21 mouse cellular contexts compared by ENCODE assay signal in genomic region chr2:77200379-77200778, GRCm38 (mm10). TPM values are rescaled to one million over a fixed set of nuclear protein-coding genes. Genes with fewer than 3 reads are reported as not detected.
DNase-seq lines count a peak whose midpoint lies in the region; ATAC-seq and TF ChIP-seq lines count a peak whose summit lies in the region.
"Had no signal": no experiment of that assay in that cellular context is flagged by ENCODE, and none has a peak within 500 bp of the region (broad histone marks: within the 10 kb centered on the region; RNA-seq: fewer than 3 reads in every experiment).

No protein-coding gene starts in this region.

- peaks cover 12% of the 10 kb centered on the region for H3K4me1 ChIP-seq in heart, embryonic 16.5 days (ENCODE audit: control insufficient read depth, insufficient read depth, low read length)
- no peaks in the 10 kb centered on the region for H3K4me1 ChIP-seq in midbrain, embryonic 13.5 days (replicated peaks)
- H3K4me1 ChIP-seq in midbrain, embryonic 10.5 days: no peaks in the 10 kb centered on the region
- H3K4me1 ChIP-seq in hindbrain, postnatal 0 days (ENCODE audit: insufficient read depth, low read length): no peaks in the 10 kb centered on the region
- H3K4me1 ChIP-seq: embryonic facial prominence, embryonic 13.5 days; intestine, embryonic 15.5 days; limb, embryonic 15.5 days had no signal

- H3K4me3 ChIP-seq in heart, embryonic 16.5 days (ENCODE audit: low read length): no peak overlapping the region
- H3K4me3 ChIP-seq in midbrain, embryonic 13.5 days (replicated peaks): no peak overlapping the region
- no peak overlapping the region for H3K4me3 ChIP-seq in midbrain, embryonic 10.5 days
- H3K4me3 ChIP-seq in hindbrain, postnatal 0 days (ENCODE audit: low read length): no peak overlapping the region
- H3K4me3 ChIP-seq: embryonic facial prominence, embryonic 13.5 days; intestine, embryonic 15.5 days; limb, embryonic 15.5 days had no signal

- H3K4me2 ChIP-seq in heart, embryonic 16.5 days (ENCODE audit: low read depth, low read length): no peak overlapping the region
- no peak overlapping the region for H3K4me2 ChIP-seq in midbrain, embryonic 13.5 days (replicated peaks)
- H3K4me2 ChIP-seq in hindbrain, postnatal 0 days (ENCODE audit: low read depth, low read length): no peak overlapping the region
- H3K4me2 ChIP-seq: embryonic facial prominence, embryonic 13.5 days; intestine, embryonic 15.5 days; limb, embryonic 15.5 days had no signal

- H3K9ac ChIP-seq in heart, embryonic 16.5 days (ENCODE audit: low read length): peak overlapping the region; percentile 8; the same call in 1 of the 2 replicates
- no peak overlapping the region for H3K9ac ChIP-seq in midbrain, embryonic 13.5 days (replicated peaks)
- no peak overlapping the region for H3K9ac ChIP-seq in hindbrain, postnatal 0 days (replicated peaks; ENCODE audit: low read length)
- H3K9ac ChIP-seq: embryonic facial prominence, embryonic 13.5 days; intestine, embryonic 15.5 days; limb, embryonic 15.5 days had no signal

- ATAC-seq in frontal cortex, adult (ENCODE audit: low TSS enrichment): peak; percentile 22
- 0 out of 2 replicates have a peak, but pooled peaks have one; percentile 18 for ATAC-seq in heart, embryonic 16.5 days (replicated peaks; ENCODE audit: extremely low read depth, insufficient read depth, low FRiP score)
- ATAC-seq in midbrain, embryonic 13.5 days: peak; percentile 37; the same call in 1 of the 2 replicates
- ATAC-seq in hindbrain, postnatal 0 days: peak; percentile 73; the same call in 1 of the 2 replicates
- ATAC-seq: forebrain, embryonic 14.5 days had no signal

- no peak for DNase-seq in frontal cortex, postnatal 14 days (ENCODE audit: low spot score in 2 of 2)
- no peak for DNase-seq in heart, adult 8-10 months (ENCODE audit: low spot score)
- no peak for DNase-seq in midbrain, embryonic 10.5 days (ENCODE audit: low spot score)
- no peak for DNase-seq in hindbrain, postnatal 0 days (ENCODE audit: low spot score)
- no peak for DNase-seq in thymus, postnatal 10 days (ENCODE audit: low spot score in 2 of 2)
- DNase-seq: cerebellum, adult 2 months; cerebellum, postnatal 36 days; embryo, embryonic 11 days; gastrocnemius, postnatal 10 days; kidney, adult 8-10 months; kidney, postnatal 14 days; left cerebral cortex, postnatal 4 days; lung, adult 18-20 months had no signal

- 71% methylated on average over 4 of the region's 4 CpGs for WGBS in heart, embryonic 16.5 days
- 93% methylated on average over 4 of the region's 4 CpGs for WGBS in midbrain, embryonic 13.5 days
- WGBS in midbrain, embryonic 10.5 days: 95% methylated on average over 4 of the region's 4 CpGs
- WGBS in hindbrain, postnatal 0 days: 83% methylated on average over 4 of the region's 4 CpGs

- no peak for TF ChIP-seq CTCF in hindbrain, postnatal 0 days (IDR thresholded peaks at IDR 0.05; ENCODE audit: low read depth)

- no peaks in the 10 kb centered on the region for H3K27me3 ChIP-seq in heart, embryonic 16.5 days (ENCODE audit: control insufficient read depth, insufficient read depth, low read length)
- no peaks in the 10 kb centered on the region for H3K27me3 ChIP-seq in midbrain, embryonic 13.5 days
- H3K27me3 ChIP-seq in midbrain, embryonic 10.5 days (ENCODE audit: low read depth, poor library complexity, severe bottlenecking): no peaks in the 10 kb centered on the region
- no peaks in the 10 kb centered on the region for H3K27me3 ChIP-seq in hindbrain, postnatal 0 days (ENCODE audit: insufficient read depth, low read length)
- H3K27me3 ChIP-seq: embryonic facial prominence, embryonic 13.5 days; intestine, embryonic 15.5 days; limb, embryonic 15.5 days had no signal

- no peaks in the 10 kb centered on the region for H3K36me3 ChIP-seq in heart, embryonic 16.5 days (ENCODE audit: control insufficient read depth, insufficient read depth)
- peaks cover 15% of the 10 kb centered on the region for H3K36me3 ChIP-seq in midbrain, embryonic 13.5 days
- peaks cover 41% of the 10 kb centered on the region for H3K36me3 ChIP-seq in midbrain, embryonic 10.5 days
- H3K36me3 ChIP-seq in hindbrain, postnatal 0 days (ENCODE audit: insufficient read depth, low read length): no peaks in the 10 kb centered on the region; the same call in 1 of the 2 replicates
- H3K36me3 ChIP-seq: intestine, embryonic 15.5 days had no signal

- H3K9me3 ChIP-seq in heart, embryonic 16.5 days (replicated peaks; ENCODE audit: control insufficient read depth, low read length): no peaks in the 10 kb centered on the region
- H3K9me3 ChIP-seq in midbrain, embryonic 13.5 days: no peaks in the 10 kb centered on the region
- H3K9me3 ChIP-seq in midbrain, embryonic 10.5 days (replicated peaks): no peaks in the 10 kb centered on the region
- no peaks in the 10 kb centered on the region for H3K9me3 ChIP-seq in hindbrain, postnatal 0 days (ENCODE audit: low read length)
- H3K9me3 ChIP-seq: embryonic facial prominence, embryonic 13.5 days; intestine, embryonic 15.5 days; limb, embryonic 15.5 days had no signal

- H3K27ac ChIP-seq in heart, embryonic 16.5 days (ENCODE audit: low read length): no peak overlapping the region
- H3K27ac ChIP-seq in midbrain, embryonic 13.5 days: no peak overlapping the region
- H3K27ac ChIP-seq in midbrain, embryonic 10.5 days (replicated peaks): no peak overlapping the region
- peak overlapping the region; percentile 36; the same call in 1 of the 2 replicates for H3K27ac ChIP-seq in hindbrain, postnatal 0 days
- H3K27ac ChIP-seq: embryonic facial prominence, embryonic 13.5 days; intestine, embryonic 15.5 days; limb, embryonic 15.5 days had no signal

RNA-seq across cellular contexts. Expression of gene Ccdc141, which starts 29.9 kb away (rescaled TPM):
- 139 and 153 TPM in 2 replicates for polyA plus RNA-seq in heart, embryonic 16.5 days (2015; fragmentation: Nextera tagmentation; extraction: Ambion mirVana)
- 100 to 1,000 TPM; 169 to 239 (median 208) TPM for total RNA-seq in heart, adult 8-10 months (2022)
- 5.4 and 6.4 TPM in 2 replicates for polyA plus RNA-seq in midbrain, embryonic 13.5 days (2015; fragmentation: Nextera tagmentation; extraction: Ambion mirVana)
- 3.5 and 4.3 TPM in 2 replicates for polyA plus RNA-seq in midbrain, embryonic 10.5 days (2016; fragmentation: Nextera tagmentation; extraction: Ambion mirVana)
- 11.7 and 20.0 TPM in 2 replicates for total RNA-seq in hindbrain, postnatal 0 days (2014; rRNA removed)
- polyA plus RNA-seq in hindbrain, postnatal 0 days (2015; fragmentation: Nextera tagmentation; extraction: Ambion mirVana): 10.1 and 13.6 TPM in 2 replicates
- total RNA-seq: granulocyte monocyte progenitor cell, adult 5-6 weeks had no signal

Comparison
In these comparisons a context has a peak if more than half of its experiments do, and no peak if none do; other contexts are left out.
1. ATAC-seq: peak in every context shown above with its lines; median percentile 73 in hindbrain, postnatal 0 days; 37 in midbrain, embryonic 13.5 days; 22 in frontal cortex, adult; 18 in heart, embryonic 16.5 days.